Mouse (Mus musculus) ES-E14 (cell line): ENCODE results near the gene Hmgcl.

Experiments used
- CHD2 ChIP-seq: IDR thresholded peaks from 2 replicates; pipeline ENCODE4 v1.6.1; 2014; ENCODE audit warnings: mild to moderate bottlenecking, low read depth, low read length, inconsistent platforms
- HCFC1 ChIP-seq: IDR thresholded peaks from 2 replicates; pipeline ENCODE4 v1.6.1; 2012; ENCODE audit warnings: low read length, inconsistent platforms, borderline replicate concordance; ENCODE audit not compliant: insufficient read depth
- MAFK ChIP-seq: IDR thresholded peaks from 2 replicates; pipeline ENCODE4 v1.6.1; 2014; ENCODE audit warnings: mild to moderate bottlenecking, low read depth, low read length, inconsistent platforms; ENCODE audit not compliant: insufficient read depth
- ZNF384 ChIP-seq: IDR thresholded peaks from 2 replicates; pipeline ENCODE4 v1.6.1; 2012; ENCODE audit warnings: low read depth, low read length, inconsistent platforms

DNA sequence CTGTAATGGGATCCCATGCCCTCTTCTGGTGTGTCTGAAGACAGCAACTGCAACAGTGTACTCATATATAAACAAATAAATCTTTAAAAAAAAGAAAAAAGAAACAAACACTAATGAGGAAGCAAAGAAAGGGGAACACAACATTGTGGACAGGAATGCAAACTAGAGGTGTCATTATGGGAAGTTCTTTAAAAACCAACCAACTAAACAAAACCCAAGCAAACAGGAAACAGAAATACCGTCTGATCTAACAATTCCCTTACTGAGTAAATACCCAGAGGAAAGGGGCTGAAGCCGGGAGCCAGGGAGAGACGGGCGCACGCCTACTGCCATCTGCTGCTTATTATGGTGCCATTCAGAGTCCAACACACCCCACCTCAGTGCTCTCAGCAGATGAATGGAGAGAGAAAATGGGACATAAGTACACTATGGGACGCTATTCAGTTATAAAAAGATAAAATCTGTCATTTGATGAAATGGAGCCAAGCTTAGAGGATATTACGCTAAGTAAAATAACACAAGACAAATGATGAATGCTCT is 35.3 kb downstream of the Hmgcl start:
- TF ChIP-seq CHD2: no peak
- no peak for TF ChIP-seq HCFC1
- no peak for TF ChIP-seq ZNF384
- TF ChIP-seq MAFK: no peak
